Mouse (Mus musculus) CH12.LX (cell line): ENCODE results near the gene Cenpp. TPM values are rescaled to one million over a fixed set of nuclear protein-coding genes. Genes with fewer than 3 reads are reported as not detected.
A peak's percentile ranks its signal among the peaks of the same experiment; 100 is the strongest.

Experiments used
- DNase-seq: peaks from one replicate; pipeline ENCODE4 v3.0.0-alpha.2; 2013; ENCODE audit errors: extremely low read depth
- H3K27ac ChIP-seq: 2 replicates; pipeline ENCODE4 v1.5.1; 2012; ENCODE audit warnings: low read depth, mild to moderate bottlenecking, control low read depth, moderate library complexity; ENCODE audit not compliant: insufficient read depth
- H3K27me3 ChIP-seq: replicated peaks from 2 replicates; pipeline ENCODE3; 2012; ENCODE audit warnings: inconsistent platforms
- H3K36me3 ChIP-seq, 2 experiments: replicated peaks in 1 of 2; 2 replicates each; pipeline versions ENCODE3 to v1.6.1; 2012; ENCODE audit warnings: inconsistent platforms in 1 of 2, low read length in 1 of 2, mild to moderate bottlenecking in 1 of 2, mixed read lengths in 1 of 2, moderate library complexity in 1 of 2; ENCODE audit not compliant: control insufficient read depth in 1 of 2, insufficient read depth in 1 of 2
- H3K4me1 ChIP-seq, 2 experiments: 2 replicates each; pipeline ENCODE4 v1.6.1; 2012; ENCODE audit warnings: inconsistent platforms in 1 of 2, moderate library complexity in 1 of 2; ENCODE audit not compliant: insufficient read depth in 2 of 2, control insufficient read depth in 1 of 2
- H3K4me2 ChIP-seq: 2 replicates; pipeline ENCODE4 v1.6.1; 2012; ENCODE audit warnings: low read depth, mild to moderate bottlenecking, control low read depth; ENCODE audit not compliant: poor library complexity, insufficient read depth, severe bottlenecking
- H3K4me3 ChIP-seq, 3 experiments: fragments of 150-350 bp in 1 of 3; sonication (generic) in 1 of 3; replicated peaks in 1 of 3; 2 replicates each; pipeline versions ENCODE3 to v1.5.1; 2011 to 2012; ENCODE audit warnings: low read depth in 2 of 3, low read length in 2 of 3, mild to moderate bottlenecking in 2 of 3, moderate library complexity in 2 of 3, control low read depth in 1 of 3, improper control_type of control experiment in 1 of 3, inconsistent platforms in 1 of 3, mixed read lengths in 1 of 3; ENCODE audit not compliant: poor library complexity in 1 of 3
- H3K79me2 ChIP-seq: replicated peaks from 2 replicates; pipeline ENCODE4 v1.6.1; 2012; ENCODE audit warnings: mild to moderate bottlenecking, moderate library complexity; ENCODE audit not compliant: control insufficient read depth, poor library complexity, insufficient read depth, severe bottlenecking; ENCODE audit errors: extremely low read depth
- H3K9ac ChIP-seq: 2 replicates; pipeline ENCODE4 v1.6.1; 2012; ENCODE audit warnings: low read depth, mild to moderate bottlenecking, control low read depth, moderate library complexity; ENCODE audit not compliant: insufficient read depth
- H3K9me3 ChIP-seq: replicated peaks from 2 replicates; pipeline ENCODE3; 2012; ENCODE audit warnings: low read length, inconsistent platforms, mixed read lengths
- BHLHE40 ChIP-seq: IDR thresholded peaks from 2 replicates; pipeline ENCODE4 v1.6.1; 2011; ENCODE audit warnings: mild to moderate bottlenecking, low read depth, low read length, improper control_type of control experiment
- CTCF ChIP-seq, 2 experiments: IDR thresholded peaks in 1 of 2; conservative IDR thresholded peaks in 1 of 2; 2 replicates each; pipeline ENCODE4 v1.5.1; 2011 to 2012; ENCODE audit warnings: low read depth in 2 of 2, low read length in 2 of 2, improper control_type of control experiment in 1 of 2, inconsistent platforms in 1 of 2, mild to moderate bottlenecking in 1 of 2, moderate library complexity in 1 of 2
- E2F4 ChIP-seq: IDR thresholded peaks from 2 replicates; pipeline ENCODE4 v1.6.1; 2011; ENCODE audit warnings: low read depth, low read length, improper control_type of control experiment; ENCODE audit not compliant: insufficient replicate concordance
- ELF1 ChIP-seq: IDR thresholded peaks from 2 replicates; pipeline ENCODE4 v1.6.1; 2014; ENCODE audit warnings: low read depth, mild to moderate bottlenecking, inconsistent platforms, low read length, improper control_type of control experiment
- EP300 ChIP-seq: IDR thresholded peaks from 2 replicates; pipeline ENCODE4 v1.6.1; 2011; ENCODE audit warnings: low read length, improper control_type of control experiment
- GABPA ChIP-seq: IDR thresholded peaks from 2 replicates; pipeline ENCODE4 v1.6.1; 2012; ENCODE audit warnings: low read depth, low read length, improper control_type of control experiment, inconsistent platforms; ENCODE audit not compliant: insufficient replicate concordance
- HCFC1 ChIP-seq: IDR thresholded peaks from 2 replicates; pipeline ENCODE4 v1.6.1; 2012; ENCODE audit warnings: low read depth, mild to moderate bottlenecking, inconsistent platforms, low read length, improper control_type of control experiment
- KAT2A ChIP-seq: IDR thresholded peaks from 2 replicates; pipeline ENCODE4 v1.6.1; 2012; ENCODE audit warnings: low read length, improper control_type of control experiment, inconsistent platforms; ENCODE audit not compliant: insufficient replicate concordance
- MAFK ChIP-seq: IDR thresholded peaks from 2 replicates; pipeline ENCODE4 v1.6.1; 2011; ENCODE audit warnings: low read length, improper control_type of control experiment; ENCODE audit not compliant: insufficient replicate concordance
- NELFE ChIP-seq: IDR thresholded peaks from 2 replicates; pipeline ENCODE4 v1.6.1; 2011; ENCODE audit warnings: low read depth, low read length, improper control_type of control experiment
- POLR2A ChIP-seq: IDR thresholded peaks from 2 replicates; pipeline ENCODE4 v1.6.1; 2011; ENCODE audit warnings: low read depth, mild to moderate bottlenecking, improper control_type of control experiment, low read length
- POLR2AphosphoS2 ChIP-seq: IDR thresholded peaks from 2 replicates; pipeline ENCODE4 v1.6.1; 2011; ENCODE audit warnings: low read depth, low read length, improper control_type of control experiment
- RCOR1 ChIP-seq: conservative IDR thresholded peaks from 2 replicates; pipeline ENCODE4 v1.6.1; 2012; ENCODE audit warnings: low read depth, mild to moderate bottlenecking, inconsistent platforms, low read length, improper control_type of control experiment
- SIN3A ChIP-seq: IDR thresholded peaks from 2 replicates; pipeline ENCODE4 v1.6.1; 2012; ENCODE audit warnings: low read length, improper control_type of control experiment, inconsistent platforms
- SMC3 ChIP-seq: IDR thresholded peaks from 2 replicates; pipeline ENCODE4 v1.6.1; 2011; ENCODE audit warnings: low read depth, low read length, improper control_type of control experiment
- UBTF ChIP-seq: IDR thresholded peaks from 2 replicates; pipeline ENCODE4 v1.6.1; 2012; ENCODE audit warnings: low read depth, mild to moderate bottlenecking, inconsistent platforms, low read length, improper control_type of control experiment, moderate library complexity
- ZKSCAN1 ChIP-seq: IDR thresholded peaks from 2 replicates; pipeline ENCODE4 v1.6.1; 2012; ENCODE audit warnings: low read depth, inconsistent platforms, low read length, improper control_type of control experiment, borderline replicate concordance
- dilution Hi-C: fragments of 300-500 bp; cut with MboI; formaldehyde crosslinking; loops from 2 replicates; pipeline ENCODE4 v1.14.3; 2020; ENCODE audit warnings: low sequenced_read_pairs; ENCODE audit not compliant: extremely low pct_unique_long_range_greater_than_20kb, extremely low pct_ligation_motif_present
- in situ Hi-C: fragments of 300-500 bp; cut with MboI; formaldehyde crosslinking; loops from 3 replicates; pipeline ENCODE4 v1.14.3; 2019; ENCODE audit warnings: low sequenced_read_pairs, low pct_ligation_motif_present, low pct_unique_long_range_greater_than_20kb, mixed read lengths
- polyA plus RNA-seq: library from polyadenylated mRNA; unstranded; fragments of >175 nt; gene quantifications from 2 replicates; pipeline ENCODE4 v1.2.1, GENCODE M21; 2012; ENCODE audit warnings: low read depth; ENCODE audit not compliant: insufficient read length
- total RNA-seq, 2 experiments: library from RNA; depleted of rRNA; stranded (reverse); fragments of 300-350 nt in 1 of 2; fragments of >200 nt in 1 of 2; gene quantifications; 2 replicates each; pipeline ENCODE4 v1.2.3; 2012 to 2014

The Cenpp gene
- total and polyA plus RNA-seq, 3 experiments = 11.2 to 35.3 (median 11.8) TPM

DNA sequence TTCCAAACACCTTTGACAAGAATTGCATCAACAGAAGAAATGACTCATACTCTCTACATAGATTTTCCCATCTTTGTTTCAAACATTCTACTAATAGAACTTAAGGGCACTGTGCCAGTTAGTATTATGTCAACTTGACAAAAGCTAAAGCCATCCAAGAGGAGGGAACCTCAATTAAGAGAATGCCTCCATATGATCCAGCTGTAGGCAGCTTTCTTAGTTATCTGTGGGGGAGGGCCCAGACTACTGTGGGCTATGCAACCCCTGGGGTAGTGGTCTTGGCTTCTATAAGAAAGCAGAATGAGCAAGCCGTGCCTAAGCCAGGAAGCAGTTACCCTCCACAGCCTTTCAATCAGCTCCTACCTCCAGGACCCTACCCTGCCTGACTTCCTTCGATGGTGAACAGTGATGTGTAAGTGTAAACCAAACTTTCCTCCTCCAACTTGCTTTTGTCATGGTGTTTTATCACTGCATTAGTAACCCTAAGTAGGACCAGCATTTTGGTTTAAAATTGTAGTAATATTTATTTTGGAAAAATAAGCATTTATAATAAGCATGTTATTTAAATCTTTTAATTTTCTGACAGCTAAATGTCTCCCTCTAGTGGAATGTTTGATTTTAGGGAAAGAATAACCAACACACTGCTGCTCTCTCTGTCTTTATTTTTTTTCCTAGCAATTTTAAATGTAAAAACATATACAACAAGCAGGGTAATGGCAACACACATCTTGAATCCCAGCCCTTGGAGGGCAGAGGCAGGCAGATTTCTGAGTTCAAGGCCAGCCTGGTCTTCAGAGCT, 7.7 kb downstream of the Cenpp start (continued):
- TF ChIP-seq RCOR1 = no peak
- no peak for TF ChIP-seq EP300
- no peak for TF ChIP-seq MAFK
- TF ChIP-seq UBTF = no peak
- TF ChIP-seq SMC3 = peak; percentile 42
- TF ChIP-seq CTCF (conservative IDR thresholded peaks at IDR 0.05 in 1 of 2, IDR thresholded peaks at IDR 0.05 in 1 of 2; ENCODE audit: low read depth in 2 of 2, low read length in 2 of 2) = peak; percentile 5 to 68; a peak in 2 of 4 replicates
- no peak for TF ChIP-seq KAT2A
- no peak for TF ChIP-seq BHLHE40
- TF ChIP-seq POLR2A = no peak

DNA sequence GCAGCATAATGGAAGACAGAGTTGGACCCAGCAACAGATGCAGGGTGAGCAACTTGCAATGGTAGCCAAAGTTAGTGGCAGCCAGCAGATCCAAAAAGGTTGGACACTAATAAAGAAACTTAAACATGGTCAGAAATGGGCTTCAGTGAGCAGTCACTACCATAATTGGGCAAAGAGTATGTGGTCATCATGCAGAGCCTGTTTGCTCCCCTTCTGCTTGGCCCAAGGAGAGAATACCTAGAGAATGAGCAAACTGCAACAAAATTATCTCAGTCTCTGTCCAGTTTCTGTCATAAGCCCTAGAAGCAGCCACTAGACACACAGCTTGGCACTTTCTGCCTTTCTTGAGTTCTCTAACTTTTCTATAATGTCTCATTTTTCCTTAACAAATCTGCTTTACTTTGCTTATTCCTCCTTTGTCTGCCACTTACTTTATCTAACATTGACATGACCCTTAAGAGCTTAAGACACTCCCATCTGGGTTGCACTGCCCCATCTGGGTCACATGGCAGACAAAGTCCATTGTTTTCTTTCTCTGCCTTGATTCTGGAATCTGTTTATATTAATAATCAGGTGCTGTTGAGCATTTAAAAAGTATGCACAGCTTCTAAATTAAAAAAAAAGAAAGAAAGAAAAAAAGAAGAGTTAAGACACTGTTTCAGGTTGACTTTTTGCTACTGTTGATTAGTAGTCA, 8.8 kb downstream of the Cenpp start:
- Histone ChIP-seq H3K79me2 (no peaks in the 10 kb centered on the region), H3K9ac (no peak overlapping the region), H3K36me3 (peaks cover 4 to 24% of the 10 kb centered on the region in 2 experiments), H3K27ac (no peak overlapping the region), H3K9me3 (no peaks in the 10 kb centered on the region), H3K4me1 (peaks cover 0 to 10% of the 10 kb centered on the region in 2 experiments; a peak in 1 of 4 replicates), H3K4me3 (no peak overlapping the region), H3K4me2 (no peak overlapping the region), H3K27me3 (no peaks in the 10 kb centered on the region)
- in situ Hi-C loops = loop anchor here (10.0 kb wide), 1 partner anchor 199 kb away; no protein-coding TSS in a partner anchor
- dilution Hi-C loops = no loop called here
- TF ChIP-seq POLR2A = no peak
- no peak for TF ChIP-seq POLR2AphosphoS2
- TF ChIP-seq HCFC1 = no peak
- TF ChIP-seq SIN3A = no peak
- no peak for TF ChIP-seq UBTF
- no peak for TF ChIP-seq ELF1
- TF ChIP-seq ZKSCAN1 = no peak
- no peak for TF ChIP-seq E2F4
- TF ChIP-seq NELFE = no peak
- no peak for TF ChIP-seq GABPA
- DNase-seq = no peak
